Mouse (Mus musculus) B cell, adult 2 months (primary cell): ENCODE measurements around the gene Amfr.

Experiments
- DNase-seq, 2 experiments: peaks; one replicate each; pipeline ENCODE4 v3.0.0; 2022

Amfr gene

DNA sequence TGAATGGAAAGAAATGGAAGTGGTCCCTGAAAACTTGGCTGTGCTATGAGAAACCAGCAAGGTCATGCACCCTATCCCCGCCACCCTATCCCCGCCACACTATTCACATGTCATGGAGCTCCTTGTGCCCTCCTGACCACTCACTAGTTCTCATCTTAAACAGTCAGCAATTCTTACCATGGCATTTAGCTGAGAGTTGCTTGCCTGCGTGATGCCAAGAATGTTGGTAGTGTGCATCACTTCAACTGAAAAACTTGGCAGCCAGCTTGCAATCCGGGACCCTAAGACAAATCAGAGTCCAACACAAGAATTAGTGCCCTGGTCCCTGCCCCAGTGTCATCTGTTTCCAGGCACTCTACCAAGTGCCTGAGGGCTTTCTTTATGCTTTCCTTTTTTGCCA lies 32.5 kb downstream of the Amfr start:
- no peak for DNase-seq

DNA sequence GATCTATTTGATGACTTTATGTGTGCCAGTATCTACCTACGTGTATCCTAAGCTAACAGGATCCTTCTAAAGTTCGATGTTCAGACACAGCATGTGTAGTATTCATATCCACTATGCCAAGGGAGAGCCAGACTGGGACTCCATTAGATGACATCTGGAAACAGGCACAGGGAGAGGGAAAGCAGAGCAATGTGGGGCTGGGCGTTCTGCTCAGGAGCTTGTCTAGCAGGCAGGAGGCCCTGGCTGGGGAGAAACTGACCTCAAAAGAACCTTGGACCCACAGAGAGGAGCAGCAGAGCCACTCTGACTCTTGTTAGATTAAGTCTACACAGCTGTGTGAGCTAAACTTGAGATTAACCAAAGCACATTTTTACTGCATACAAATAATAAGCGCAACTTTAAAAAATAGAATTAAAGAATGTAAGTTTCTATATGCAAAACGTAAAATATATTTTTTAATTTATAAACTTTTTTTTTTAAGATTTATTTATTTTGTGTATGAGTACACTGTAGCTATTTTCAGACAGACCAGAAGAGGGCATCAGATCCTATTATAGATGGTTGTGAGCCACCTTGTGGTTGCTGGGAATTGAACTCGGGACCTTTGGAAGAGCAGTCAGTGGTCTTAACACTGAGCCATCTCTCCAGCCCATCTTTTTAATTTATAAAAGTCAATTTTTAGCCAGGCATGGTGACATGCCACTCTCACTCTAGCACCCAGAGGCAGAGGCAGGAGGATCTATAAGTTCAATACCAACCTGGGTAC lies 36.0 kb downstream of the Amfr start:
- DNase-seq: no peak

DNA sequence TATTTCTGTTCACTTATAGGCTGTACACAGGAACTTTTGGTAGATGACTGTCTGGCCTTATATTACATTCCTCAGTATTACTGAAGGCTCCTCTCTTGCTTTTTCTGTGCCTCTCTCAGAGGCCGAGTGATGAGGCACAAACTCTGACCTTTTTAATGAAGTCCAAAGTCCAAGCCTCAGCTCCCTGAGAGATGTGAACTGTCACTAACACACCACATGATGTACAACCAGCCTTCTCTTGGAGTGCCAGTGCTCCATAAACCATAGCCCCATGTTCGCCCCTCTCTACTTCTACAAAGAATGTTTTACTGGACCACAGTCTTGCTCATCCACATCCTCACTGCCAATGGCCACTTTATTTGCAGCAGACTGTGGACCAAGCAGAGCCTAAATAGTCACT lies 37.3 kb downstream of the Amfr start:
- no peak for DNase-seq

DNA sequence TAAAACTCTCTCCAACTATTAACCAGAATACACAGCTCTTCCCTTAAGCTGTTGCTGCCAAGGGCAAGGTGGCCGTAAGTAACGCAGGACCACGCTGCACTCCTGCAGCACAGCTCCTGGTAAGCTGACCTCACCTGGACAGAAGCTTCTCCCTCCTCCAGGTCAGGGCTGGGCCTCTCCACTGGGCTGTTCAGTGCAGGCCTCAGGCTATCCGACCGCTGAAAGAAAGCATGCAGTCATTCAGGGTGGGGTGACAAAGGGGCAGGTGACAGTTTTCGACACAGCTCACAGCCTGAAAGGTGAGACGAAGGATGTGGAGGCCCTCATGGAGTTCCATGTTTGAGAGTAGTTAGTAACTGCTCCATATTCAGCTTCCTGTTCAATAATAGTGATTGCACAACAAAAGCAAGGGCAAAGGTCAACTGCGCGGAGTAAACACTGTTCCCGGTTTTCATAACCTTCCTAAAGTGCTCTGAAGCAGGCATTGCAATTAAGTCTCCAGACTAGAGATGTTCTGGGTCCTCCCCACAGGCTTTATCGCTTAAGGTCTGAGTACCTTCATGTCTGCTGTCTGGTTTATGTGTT lies 37.9 kb downstream of the Amfr start:
- no peak for DNase-seq

DNA sequence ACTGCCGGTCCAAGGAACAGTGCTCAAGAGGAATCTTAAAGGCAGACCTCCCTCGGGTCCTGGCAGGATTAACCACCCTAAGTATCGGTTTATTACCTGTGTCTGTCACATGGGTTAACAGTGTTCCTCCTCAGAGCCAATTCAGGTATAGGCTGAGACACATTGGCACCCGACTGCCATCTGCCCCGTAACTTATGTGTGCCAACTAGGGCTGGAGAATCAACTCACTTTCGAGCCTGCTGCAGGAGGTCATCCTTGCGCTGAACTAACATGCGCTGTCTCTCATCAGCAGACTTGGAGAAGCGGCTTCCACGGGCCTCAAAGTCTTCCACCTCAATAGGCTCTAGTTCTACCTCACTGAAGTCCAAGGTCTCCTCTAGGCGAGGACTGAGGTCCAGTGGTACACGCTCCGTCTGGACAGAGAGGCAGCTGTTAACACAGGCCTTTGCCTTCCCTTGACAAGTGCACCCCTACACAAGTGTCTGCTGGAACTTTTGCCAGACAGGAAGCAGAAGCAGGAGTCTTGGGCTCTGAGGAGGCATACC lies 38.7 kb downstream of the Amfr start:
- DNase-seq: no peak

DNA sequence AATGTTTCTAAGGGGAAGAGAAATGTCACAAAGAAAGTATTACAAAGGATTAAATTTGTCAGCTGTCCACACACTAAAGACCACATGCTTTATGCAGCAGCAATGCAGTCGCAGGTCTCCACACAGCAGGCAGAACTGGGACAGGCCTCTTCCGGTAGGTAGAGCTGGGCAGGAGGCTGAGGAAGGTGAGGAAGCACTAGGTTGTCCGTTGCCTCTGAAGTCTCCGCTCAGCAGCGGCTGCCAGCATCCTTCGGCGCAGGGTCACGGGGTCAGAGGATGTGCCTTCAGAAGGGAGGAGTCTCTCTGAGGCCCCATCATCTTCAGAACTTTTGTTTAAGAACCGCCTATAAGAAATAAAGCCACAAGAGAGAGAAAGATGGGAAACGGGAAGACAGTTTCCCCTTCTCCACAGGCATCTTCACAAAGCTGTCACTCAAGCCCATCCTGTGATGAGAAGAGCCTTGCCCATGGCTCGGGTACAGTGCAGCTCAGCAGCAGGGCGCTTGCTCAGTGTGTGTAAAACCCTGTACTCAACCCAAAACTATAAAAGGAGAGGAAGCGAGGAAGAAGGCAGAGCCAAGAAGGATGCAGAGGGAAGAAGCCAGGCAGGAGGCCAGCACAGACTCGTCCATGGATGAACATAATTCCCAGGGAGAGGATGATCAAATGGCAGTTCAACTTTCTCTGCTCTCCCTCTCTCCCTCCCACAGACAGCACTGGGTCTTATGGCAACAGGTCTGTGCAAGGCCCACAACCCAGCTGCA lies 39.5 kb downstream of the Amfr start:
- no peak for DNase-seq

DNA sequence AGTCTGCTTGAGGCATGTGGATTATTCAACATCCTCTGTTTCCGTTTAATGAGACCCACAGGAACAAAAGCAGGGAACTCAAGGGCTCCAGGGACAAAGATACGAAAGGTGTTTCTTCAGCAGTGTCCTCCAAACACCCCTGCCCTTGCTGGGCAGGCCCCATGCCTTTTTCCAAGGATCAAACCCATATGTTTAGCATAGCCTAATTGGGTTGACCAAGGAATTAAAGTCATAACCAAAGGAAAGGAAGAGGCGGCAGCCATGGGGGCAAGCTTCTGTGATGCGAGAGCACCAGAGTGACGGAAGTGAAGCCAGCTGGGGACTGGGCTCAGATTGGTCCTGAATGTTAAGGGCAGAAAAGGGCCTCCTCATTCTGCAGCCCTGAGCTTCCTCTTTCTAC lies 40.4 kb downstream of the Amfr start:
- no peak for DNase-seq

DNA sequence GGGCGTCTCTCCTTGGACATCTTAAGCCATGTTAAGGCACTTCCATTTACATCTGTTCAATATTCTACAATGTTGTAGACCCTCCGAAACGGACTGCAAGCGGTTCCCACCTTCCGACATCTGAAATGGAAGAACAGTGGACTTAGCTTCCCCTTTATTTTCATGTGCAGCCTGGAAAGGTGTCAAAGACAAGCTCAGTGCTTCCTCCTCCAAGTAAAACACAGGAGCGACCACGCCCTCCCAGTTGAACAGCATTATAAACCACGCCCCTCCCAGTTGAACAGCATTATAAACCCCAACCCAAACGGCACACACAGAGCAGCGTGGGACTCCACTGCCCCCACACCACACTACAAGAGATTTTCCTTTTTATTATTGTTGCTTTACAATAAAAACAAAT lies 41.2 kb downstream of the Amfr start:
- no peak for DNase-seq

DNA sequence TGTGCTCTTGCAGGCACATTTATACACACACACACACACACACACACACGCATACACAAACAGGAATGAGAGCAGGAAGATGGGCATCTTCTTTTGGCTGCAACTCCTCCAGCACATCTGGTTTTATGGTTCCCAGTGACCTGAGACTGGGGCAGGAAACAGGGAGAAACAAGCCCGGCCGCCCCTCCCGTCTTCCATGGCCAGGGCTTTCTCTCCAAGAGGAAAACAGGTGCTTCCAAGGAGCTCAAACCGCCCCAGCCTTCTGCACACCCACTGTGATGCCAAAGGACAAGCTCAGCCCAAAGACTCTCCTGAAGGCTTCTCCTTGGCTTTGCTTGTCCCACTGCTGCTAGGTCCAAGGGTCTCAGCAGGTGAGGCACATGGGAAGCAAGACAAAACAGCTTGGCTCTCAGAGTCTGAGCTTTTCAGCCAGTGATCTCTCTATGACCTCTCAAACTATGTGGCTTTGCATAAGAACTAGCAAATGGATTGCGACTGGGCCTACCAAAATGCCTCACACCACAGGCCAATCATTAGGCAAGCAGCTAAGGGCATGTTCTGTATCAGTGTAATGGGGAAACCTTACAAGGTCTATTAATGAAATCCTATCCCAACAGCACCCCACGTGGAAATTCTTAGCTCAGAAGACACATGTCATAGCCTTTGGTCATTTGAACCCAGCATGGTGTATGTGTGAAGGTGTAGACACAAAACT lies 42.9 kb downstream of the Amfr start:
- no peak for DNase-seq

DNA sequence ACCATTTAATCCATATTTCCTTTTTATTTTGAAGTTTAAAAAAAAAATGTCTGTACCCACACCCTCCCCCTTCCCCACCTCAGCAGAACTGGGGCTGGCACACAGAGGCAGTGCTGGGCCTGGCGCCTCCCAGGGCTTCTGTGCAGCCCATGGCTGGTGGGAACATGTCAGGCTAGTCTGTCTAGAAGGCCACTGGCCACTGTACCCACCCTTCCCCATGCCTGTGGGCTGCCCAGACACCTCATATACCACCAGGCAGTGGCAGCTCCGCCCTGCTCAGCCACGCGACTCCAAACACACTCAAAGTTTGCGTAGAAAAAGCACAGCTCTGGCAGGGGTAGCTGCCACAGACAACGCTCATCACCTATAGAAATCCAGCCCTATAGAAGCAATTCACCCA lies 44.3 kb downstream of the Amfr start:
- DNase-seq: no peak

DNA sequence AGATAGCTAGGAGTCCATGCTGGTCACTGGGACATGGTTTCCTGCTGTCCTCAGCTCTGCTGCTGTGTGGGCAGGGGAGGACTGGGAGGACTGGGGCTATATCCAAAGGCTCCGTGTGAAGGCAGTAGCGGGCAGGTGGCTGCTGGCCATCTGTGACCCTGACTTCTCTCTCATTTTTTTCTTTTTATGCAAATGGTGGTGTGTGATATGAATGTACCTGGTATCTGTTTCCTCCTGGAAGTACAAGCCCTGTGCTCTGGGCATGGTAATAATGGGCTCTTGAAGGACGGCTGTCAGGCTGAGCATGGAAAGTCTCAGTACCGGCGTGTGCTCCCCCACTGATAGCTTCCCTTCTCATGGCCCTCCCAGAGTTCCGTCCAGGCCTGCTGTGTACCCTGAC lies 51.7 kb downstream of the Amfr start:
- DNase-seq: no peak

DNA sequence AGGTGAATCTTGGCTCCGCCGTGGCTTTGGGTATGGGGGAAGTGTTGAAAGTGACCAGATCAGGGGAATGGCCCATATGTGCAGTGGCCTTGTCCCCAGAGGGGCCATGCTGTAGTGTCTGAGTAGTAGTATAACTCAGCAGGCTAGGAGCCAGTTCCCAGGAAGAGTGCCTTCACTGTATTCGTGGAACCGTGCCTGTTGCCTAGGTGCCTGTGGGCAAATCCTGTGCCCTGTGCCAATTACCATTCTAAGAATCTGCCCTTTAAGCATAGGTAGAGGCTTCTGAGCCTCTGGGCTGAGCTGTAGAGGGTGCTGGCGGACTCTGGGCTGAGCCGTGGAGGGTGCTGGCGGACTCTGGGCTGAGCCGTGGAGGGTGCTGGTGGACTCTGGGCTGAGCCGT lies 54.2 kb downstream of the Amfr start:
- DNase-seq: no peak

DNA sequence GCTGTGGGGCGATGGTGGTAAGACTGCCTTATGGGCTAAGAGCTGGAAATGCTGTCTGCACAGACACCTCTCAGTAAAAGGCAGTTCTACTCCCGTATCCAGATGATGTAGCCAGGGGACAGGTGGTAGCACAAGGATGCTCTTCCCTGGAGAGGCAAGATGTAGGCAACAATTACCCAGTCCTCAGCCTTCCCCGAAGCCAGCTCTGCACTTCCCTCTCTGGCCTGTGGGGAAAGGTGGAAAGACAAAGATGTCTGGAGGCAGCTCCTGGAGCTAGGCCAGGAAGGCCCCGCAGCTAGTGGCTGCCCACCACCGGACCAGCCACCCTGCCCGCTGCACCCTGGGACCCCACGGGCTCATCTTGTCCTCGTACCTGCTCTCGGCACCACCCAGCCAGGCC lies 60.1 kb downstream of the Amfr start:
- no peak for DNase-seq

DNA sequence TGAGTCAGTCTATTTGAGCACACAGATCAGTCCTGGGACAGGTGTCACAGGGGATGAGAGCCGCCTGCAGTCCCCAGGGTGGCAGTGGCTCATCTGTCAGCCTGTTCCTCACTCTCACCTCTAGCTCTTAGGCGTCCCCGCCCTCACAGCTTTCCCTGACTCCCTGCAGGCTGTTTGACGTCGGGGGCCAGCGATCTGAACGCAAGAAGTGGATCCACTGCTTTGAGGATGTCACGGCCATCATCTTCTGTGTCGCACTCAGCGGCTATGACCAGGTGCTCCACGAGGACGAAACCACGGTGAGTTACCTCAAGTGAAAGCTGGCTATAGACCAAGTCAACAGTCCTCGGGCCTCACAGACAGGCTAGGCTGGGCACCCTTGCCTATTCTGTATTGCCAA lies 62.5 kb downstream of the Amfr start:
- DNase-seq: no peak

DNA sequence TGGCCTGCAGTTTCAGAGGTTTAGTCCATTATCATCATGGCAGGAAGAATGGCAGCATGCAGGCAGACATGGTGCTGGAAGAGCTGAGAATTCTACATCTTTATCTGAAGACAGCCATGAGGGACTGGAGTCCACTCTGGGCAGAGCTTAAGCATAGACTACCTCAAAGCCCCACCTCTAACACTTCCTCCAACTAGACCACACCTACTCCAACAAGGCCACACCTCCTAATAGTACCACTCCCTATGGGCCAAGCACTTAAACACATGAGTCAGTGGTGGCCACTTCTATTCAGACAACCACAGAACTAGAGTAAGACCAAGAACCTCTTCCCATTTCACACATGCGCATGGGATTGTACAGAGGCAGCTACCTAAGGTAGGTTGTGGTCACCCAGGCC lies 66.2 kb downstream of the Amfr start:
- no peak for DNase-seq

DNA sequence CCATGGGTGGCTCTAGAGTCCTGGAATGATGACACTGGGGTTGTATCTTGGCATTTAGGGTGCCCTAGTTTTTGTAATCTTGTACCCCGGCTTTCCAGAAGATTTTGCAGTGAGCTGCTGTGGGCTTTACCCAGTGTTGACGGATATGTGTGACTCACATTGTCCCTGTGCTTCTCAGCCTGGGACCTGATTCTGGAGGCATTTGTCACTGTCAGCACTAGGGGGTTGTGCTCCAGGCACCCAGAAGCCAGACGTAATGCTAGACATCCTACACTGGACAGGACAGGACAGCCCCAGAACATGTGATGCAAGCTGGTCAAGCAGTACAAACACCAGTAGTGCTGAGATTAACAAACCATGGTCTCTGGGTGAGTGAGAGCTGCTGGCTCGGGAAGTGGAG lies 66.9 kb downstream of the Amfr start:
- no peak for DNase-seq

DNA sequence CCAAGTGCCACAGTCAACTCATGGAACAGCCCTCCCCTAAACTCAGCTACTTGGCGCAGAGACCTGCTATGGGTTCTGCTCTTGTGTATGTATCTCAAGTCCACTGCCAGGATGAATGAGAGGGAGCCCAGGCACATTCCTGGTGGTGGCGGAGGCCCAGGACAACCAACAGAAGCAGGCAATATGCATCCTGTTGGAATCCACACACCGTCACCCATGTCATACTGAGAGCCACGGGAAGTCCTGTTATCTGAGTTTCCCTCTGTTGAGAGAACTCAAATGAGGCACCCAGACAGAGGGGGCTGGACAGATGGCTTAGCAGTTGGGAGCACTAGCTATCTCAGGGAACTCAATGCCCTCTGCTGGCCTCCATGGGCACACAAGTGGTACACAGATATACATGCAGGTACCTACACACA lies 71.0 kb downstream of the Amfr start:
- DNase-seq: no peak

DNA sequence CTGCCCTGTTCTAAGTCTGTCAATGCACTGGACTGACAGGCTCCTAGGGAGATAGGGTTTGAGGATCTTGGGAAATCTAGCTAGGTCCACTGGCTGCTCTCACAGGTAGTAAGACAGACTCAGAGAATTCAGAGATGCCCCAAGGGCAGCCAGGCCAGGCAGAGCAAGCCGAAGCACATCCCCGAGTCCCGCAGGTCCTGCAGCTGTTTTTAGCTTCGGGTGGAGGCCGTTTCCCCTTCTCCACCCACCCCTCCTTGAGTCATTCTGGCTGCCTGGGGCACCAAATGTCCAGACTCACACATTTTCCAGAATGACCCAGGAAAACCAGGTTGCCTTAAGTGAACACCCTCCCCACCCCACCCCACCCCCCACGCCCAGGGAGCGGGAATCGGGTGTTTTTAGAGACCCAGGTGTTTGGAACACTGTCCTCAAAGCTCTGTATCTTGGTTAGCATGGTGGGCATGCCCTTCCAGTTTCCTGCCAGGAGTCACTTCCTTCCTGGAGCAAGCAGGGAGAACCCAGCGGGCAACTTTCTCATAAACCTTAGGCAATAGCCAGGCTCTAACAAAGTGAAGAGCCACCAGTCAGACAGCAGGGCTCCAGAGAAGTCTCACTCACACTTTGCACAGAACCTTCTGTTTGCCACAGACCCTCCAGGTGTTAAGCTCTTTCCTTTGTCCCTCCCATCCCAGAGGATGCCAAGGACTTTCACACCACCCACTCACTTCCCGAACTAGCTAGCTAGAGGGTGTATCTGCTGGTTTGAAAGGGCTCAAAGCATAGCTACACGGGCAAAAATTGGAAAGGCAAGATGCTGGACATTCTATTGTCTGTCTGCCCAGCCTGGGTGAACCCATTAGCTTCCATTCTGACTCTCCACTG lies 71.9 kb downstream of the Amfr start:
- no peak for DNase-seq

DNA sequence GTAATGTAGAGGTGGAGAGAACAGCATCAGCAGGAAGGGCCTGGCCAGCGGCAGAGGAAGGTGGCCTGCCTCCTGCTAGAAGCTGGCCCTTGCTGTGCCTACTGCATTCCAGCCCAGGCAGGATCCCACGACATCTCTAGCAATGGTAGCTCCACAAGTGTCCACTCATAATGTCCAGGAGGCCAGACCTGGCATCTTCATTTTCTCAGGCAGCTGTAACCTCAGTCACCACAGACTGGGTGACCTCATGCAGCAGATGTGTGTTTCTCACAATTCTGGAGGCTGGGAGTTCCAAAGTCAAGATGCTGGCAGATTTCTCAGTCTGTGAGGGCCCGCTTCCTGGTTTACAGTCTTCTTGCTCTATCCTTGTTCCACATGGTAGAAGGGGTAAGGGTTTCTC lies 74.4 kb downstream of the Amfr start:
- DNase-seq: no peak

DNA sequence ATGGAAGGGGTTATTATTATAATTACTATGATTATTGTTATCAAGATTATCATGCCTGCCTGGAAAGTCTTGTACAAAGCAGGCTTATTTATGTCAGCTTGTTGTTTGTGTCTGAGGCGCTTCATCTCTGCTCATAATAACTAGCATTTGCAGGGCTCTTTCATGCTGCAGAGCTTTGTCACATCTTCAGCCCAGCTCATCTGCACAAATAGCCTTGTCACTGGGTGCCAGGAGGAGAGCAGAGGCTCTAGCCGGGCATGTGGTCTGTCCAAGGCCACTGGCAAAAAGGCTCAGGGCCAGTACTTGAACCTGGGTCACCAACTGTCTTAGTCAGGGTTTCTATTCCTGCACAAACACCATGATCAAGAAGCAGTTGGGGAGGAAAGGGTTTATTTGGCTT lies 79.4 kb downstream of the Amfr start:
- DNase-seq: no peak

DNA sequence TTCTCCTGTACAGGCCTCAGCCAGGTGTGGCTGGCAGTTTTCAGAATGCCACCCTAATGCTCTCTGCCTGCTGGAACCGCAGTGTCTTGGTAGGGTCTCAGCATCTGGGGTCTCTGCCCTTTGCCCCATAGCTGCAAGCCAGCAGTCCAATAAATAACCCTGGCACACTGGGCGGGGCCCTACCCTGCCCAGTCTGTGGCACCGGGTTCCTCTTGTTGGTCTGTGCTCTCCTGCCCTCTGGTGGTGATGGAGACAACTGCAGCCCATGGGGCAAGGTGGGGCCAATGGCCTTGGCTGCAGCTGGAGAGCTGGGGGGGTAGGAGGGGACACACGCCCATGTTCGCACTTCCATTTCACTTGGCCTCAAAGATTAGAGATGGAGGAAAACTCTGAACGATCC lies 79.8 kb downstream of the Amfr start:
- DNase-seq: peak; percentile 81 to 82

DNA sequence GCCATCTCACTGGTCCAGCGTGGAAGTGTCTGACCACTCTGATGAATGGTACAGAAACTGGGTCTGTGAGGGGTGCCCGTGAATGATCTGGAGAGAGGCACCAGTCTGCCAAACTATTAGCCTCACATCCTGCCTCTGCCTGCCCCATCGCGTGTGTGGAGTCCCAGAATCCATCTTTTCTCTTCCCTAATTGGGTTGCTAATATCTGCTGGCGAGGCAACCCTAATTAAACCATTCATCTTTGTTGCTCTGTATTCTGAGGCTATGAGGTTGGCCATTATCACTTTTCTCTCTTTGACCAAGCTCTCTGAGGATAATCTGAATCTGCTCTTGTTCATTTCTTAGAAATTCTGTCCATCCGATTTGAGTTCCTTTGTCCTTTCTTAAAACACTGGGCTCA lies 81.3 kb downstream of the Amfr start:
- DNase-seq: no peak
